Mouse (Mus musculus): Measurements from ENCODE around the gene Mypn. TPM values are rescaled to one million over a fixed set of nuclear protein-coding genes. Genes with fewer than 3 reads are reported as not detected.

The Mypn gene
- polyA plus RNA-seq, 1 experiment from 2014 or later, result 8.7 TPM

- Histone ChIP-seq H3K4me1 (ENCODE audit: control insufficient read depth in 2 of 2, insufficient read depth in 2 of 2, low read length in 2 of 2) (peaks cover 2 to 9% of the 10 kb centered on the region in 2 experiments; a peak in 2 of 4 replicates), H3K27ac (replicated peaks in 1 of 2; ENCODE audit: control insufficient read depth in 1 of 2, insufficient read depth in 1 of 2, low read depth in 2 of 2, low read length in 2 of 2) (no peak overlapping the region), H3K9ac (ENCODE audit: low read length) (no peak overlapping the region), H3K27me3 (ENCODE audit: control insufficient read depth, insufficient read depth, low read length) (no peaks in the 10 kb centered on the region), H3K4me3 (ENCODE audit: control insufficient read depth in 1 of 2, insufficient read depth in 1 of 2, low read depth in 1 of 2, low read length in 2 of 2) (no peak overlapping the region), H3K4me2 (ENCODE audit: low read length) (no peak overlapping the region), H3K9me3 (ENCODE audit: control insufficient read depth, low read length) (no peaks in the 10 kb centered on the region), H3K36me3 (ENCODE audit: control insufficient read depth, insufficient read depth, low read length) (peaks cover 15% of the 10 kb centered on the region)
- no peak for ATAC-seq (ENCODE audit: insufficient number of reproducible peaks, insufficient read depth, low FRiP score, low read depth)
- 79% methylated on average over 6 of the region's 6 CpGs for WGBS
Observed at GRCm38 (mm10) chr10:63132356-63132755, 71.4 kb downstream of the Mypn start.

GRCm38 (mm10) chr10:63130500-63130899 lies 73.3 kb downstream of the Mypn start:
- 67% methylated on average over 7 of the region's 7 CpGs for WGBS
- H3K4me3 ChIP-seq (ENCODE audit: control insufficient read depth in 1 of 2, insufficient read depth in 1 of 2, low read depth in 1 of 2, low read length in 2 of 2), result no peak overlapping the region
- ATAC-seq (ENCODE audit: insufficient number of reproducible peaks, insufficient read depth, low FRiP score, low read depth), result no peak

GRCm38 (mm10) chr10:63128256-63128655 lies 75.5 kb downstream of the Mypn start:
- H3K27me3 ChIP-seq (ENCODE audit: control insufficient read depth, insufficient read depth, low read length), result no peaks in the 10 kb centered on the region
- H3K4me1 ChIP-seq (ENCODE audit: control insufficient read depth in 2 of 2, insufficient read depth in 2 of 2, low read length in 2 of 2), result peaks cover 2 to 9% of the 10 kb centered on the region in 2 experiments; a peak in 2 of 4 replicates
- H3K4me3 ChIP-seq (ENCODE audit: control insufficient read depth in 1 of 2, insufficient read depth in 1 of 2, low read depth in 1 of 2, low read length in 2 of 2), result no peak overlapping the region
- H3K4me2 ChIP-seq (ENCODE audit: low read length), result peak overlapping the region; percentile 48
- 0 out of 2 replicates have a peak overlapping the region, but pooled peaks have one; percentile 34 for H3K9ac ChIP-seq (ENCODE audit: low read length)
- no peaks in the 10 kb centered on the region for H3K9me3 ChIP-seq (ENCODE audit: control insufficient read depth, low read length)
- ATAC-seq (ENCODE audit: insufficient number of reproducible peaks, insufficient read depth, low FRiP score, low read depth), result peak; percentile 76; the same call in 1 of the 2 replicates
- H3K36me3 ChIP-seq (ENCODE audit: control insufficient read depth, insufficient read depth, low read length), result peaks cover 8% of the 10 kb centered on the region; the same call in 1 of the 2 replicates
- peak overlapping the region; percentile 78 to 91 for H3K27ac ChIP-seq (replicated peaks in 1 of 2; ENCODE audit: control insufficient read depth in 1 of 2, insufficient read depth in 1 of 2, low read depth in 2 of 2, low read length in 2 of 2)
- 23% methylated on average over 7 of the region's 7 CpGs for WGBS

More at GRCm38 (mm10) chr10:63130500-63130899, 73.3 kb downstream of the Mypn start:
- Histone ChIP-seq H3K9ac (ENCODE audit: low read length) (no peak overlapping the region), H3K27me3 (ENCODE audit: control insufficient read depth, insufficient read depth, low read length) (no peaks in the 10 kb centered on the region), H3K9me3 (ENCODE audit: control insufficient read depth, low read length) (no peaks in the 10 kb centered on the region), H3K4me2 (ENCODE audit: low read length) (no peak overlapping the region), H3K36me3 (ENCODE audit: control insufficient read depth, insufficient read depth, low read length) (peaks cover 13% of the 10 kb centered on the region), H3K4me1 (ENCODE audit: control insufficient read depth in 2 of 2, insufficient read depth in 2 of 2, low read length in 2 of 2) (peaks cover 2 to 9% of the 10 kb centered on the region in 2 experiments; a peak in 2 of 4 replicates), H3K27ac (replicated peaks in 1 of 2; ENCODE audit: control insufficient read depth in 1 of 2, insufficient read depth in 1 of 2, low read depth in 2 of 2, low read length in 2 of 2) (no peak overlapping the region)

GRCm38 (mm10) chr10:63127156-63127555 lies 76.6 kb downstream of the Mypn start:
- H3K27ac ChIP-seq (replicated peaks in 1 of 2; ENCODE audit: control insufficient read depth in 1 of 2, insufficient read depth in 1 of 2, low read depth in 2 of 2, low read length in 2 of 2), result peak overlapping the region in 1 of 2 experiments; percentile 91; a peak in 1 of 4 replicates
- WGBS, result 89% methylated on average over 6 of the region's 6 CpGs

GRCm38 (mm10) chr10:63126116-63126515 lies 77.6 kb downstream of the Mypn start:
- H3K36me3 ChIP-seq (ENCODE audit: control insufficient read depth, insufficient read depth, low read length), result peaks cover 7% of the 10 kb centered on the region; the same call in 1 of the 2 replicates
- no peak overlapping the region for H3K27ac ChIP-seq (replicated peaks in 1 of 2; ENCODE audit: control insufficient read depth in 1 of 2, insufficient read depth in 1 of 2, low read depth in 2 of 2, low read length in 2 of 2)
- 77% methylated on average over 4 of the region's 4 CpGs for WGBS
- no peak overlapping the region for H3K4me2 ChIP-seq (ENCODE audit: low read length)
- no peak overlapping the region for H3K9ac ChIP-seq (ENCODE audit: low read length)
- H3K4me1 ChIP-seq (ENCODE audit: control insufficient read depth in 2 of 2, insufficient read depth in 2 of 2, low read length in 2 of 2), result peaks cover 2 to 9% of the 10 kb centered on the region in 2 experiments; a peak in 2 of 4 replicates
- H3K27me3 ChIP-seq (ENCODE audit: control insufficient read depth, insufficient read depth, low read length), result no peaks in the 10 kb centered on the region
- ATAC-seq (ENCODE audit: insufficient number of reproducible peaks, insufficient read depth, low FRiP score, low read depth), result no peak
- no peak overlapping the region for H3K4me3 ChIP-seq (ENCODE audit: control insufficient read depth in 1 of 2, insufficient read depth in 1 of 2, low read depth in 1 of 2, low read length in 2 of 2)
- H3K9me3 ChIP-seq (ENCODE audit: control insufficient read depth, low read length), result no peaks in the 10 kb centered on the region

More at GRCm38 (mm10) chr10:63127156-63127555, 76.6 kb downstream of the Mypn start:
- peaks cover 2 to 9% of the 10 kb centered on the region in 2 experiments; a peak in 2 of 4 replicates for H3K4me1 ChIP-seq (ENCODE audit: control insufficient read depth in 2 of 2, insufficient read depth in 2 of 2, low read length in 2 of 2)
- no peaks in the 10 kb centered on the region for H3K9me3 ChIP-seq (ENCODE audit: control insufficient read depth, low read length)
- H3K36me3 ChIP-seq (ENCODE audit: control insufficient read depth, insufficient read depth, low read length), result peaks cover 7% of the 10 kb centered on the region; the same call in 1 of the 2 replicates
- H3K4me2 ChIP-seq (ENCODE audit: low read length), result no peak overlapping the region
- no peak overlapping the region for H3K9ac ChIP-seq (ENCODE audit: low read length)
- ATAC-seq (ENCODE audit: insufficient number of reproducible peaks, insufficient read depth, low FRiP score, low read depth), result no peak
- H3K4me3 ChIP-seq (ENCODE audit: control insufficient read depth in 1 of 2, insufficient read depth in 1 of 2, low read depth in 1 of 2, low read length in 2 of 2), result no peak overlapping the region
- H3K27me3 ChIP-seq (ENCODE audit: control insufficient read depth, insufficient read depth, low read length), result no peaks in the 10 kb centered on the region

GRCm38 (mm10) chr10:63125343-63125742 lies 78.4 kb downstream of the Mypn start:
- Histone ChIP-seq H3K4me3 (ENCODE audit: control insufficient read depth in 1 of 2, insufficient read depth in 1 of 2, low read depth in 1 of 2, low read length in 2 of 2) (no peak overlapping the region), H3K4me2 (ENCODE audit: low read length) (no peak overlapping the region), H3K9me3 (ENCODE audit: control insufficient read depth, low read length) (no peaks in the 10 kb centered on the region), H3K36me3 (ENCODE audit: control insufficient read depth, insufficient read depth, low read length) (0 out of 2 replicates have a peak, but pooled peaks cover 3% of the 10 kb centered on the region), H3K27ac (replicated peaks in 1 of 2; ENCODE audit: control insufficient read depth in 1 of 2, insufficient read depth in 1 of 2, low read depth in 2 of 2, low read length in 2 of 2) (no peak overlapping the region), H3K27me3 (ENCODE audit: control insufficient read depth, insufficient read depth, low read length) (no peaks in the 10 kb centered on the region), H3K4me1 (ENCODE audit: control insufficient read depth in 2 of 2, insufficient read depth in 2 of 2, low read length in 2 of 2) (peaks cover 2 to 9% of the 10 kb centered on the region in 2 experiments; a peak in 2 of 4 replicates), H3K9ac (ENCODE audit: low read length) (no peak overlapping the region)
- ATAC-seq (ENCODE audit: insufficient number of reproducible peaks, insufficient read depth, low FRiP score, low read depth), result no peak
- WGBS, result 48% methylated on average over 11 of the region's 11 CpGs

- Histone ChIP-seq H3K27me3 (ENCODE audit: control insufficient read depth, insufficient read depth, low read length) (no peaks in the 10 kb centered on the region), H3K27ac (replicated peaks in 1 of 2; ENCODE audit: control insufficient read depth in 1 of 2, insufficient read depth in 1 of 2, low read depth in 2 of 2, low read length in 2 of 2) (no peak overlapping the region), H3K36me3 (ENCODE audit: control insufficient read depth, insufficient read depth, low read length) (0 out of 2 replicates have a peak, but pooled peaks cover 7% of the 10 kb centered on the region), H3K4me3 (ENCODE audit: control insufficient read depth in 1 of 2, insufficient read depth in 1 of 2, low read depth in 1 of 2, low read length in 2 of 2) (no peak overlapping the region), H3K4me2 (ENCODE audit: low read length) (no peak overlapping the region), H3K9me3 (ENCODE audit: control insufficient read depth, low read length) (no peaks in the 10 kb centered on the region), H3K4me1 (ENCODE audit: control insufficient read depth in 2 of 2, insufficient read depth in 2 of 2, low read length in 2 of 2) (peaks cover 2 to 9% of the 10 kb centered on the region in 2 experiments; a peak in 2 of 4 replicates), H3K9ac (ENCODE audit: low read length) (no peak overlapping the region)
- no peak for ATAC-seq (ENCODE audit: insufficient number of reproducible peaks, insufficient read depth, low FRiP score, low read depth)
- WGBS, result 92% methylated on average over 10 of the region's 10 CpGs
Observed at GRCm38 (mm10) chr10:63124016-63124415, 79.7 kb downstream of the Mypn start.
